Mouse (Mus musculus) adipocyte (in vitro differentiated cells): Measurements from ENCODE around the gene Rad51b.
A peak's percentile ranks its signal among the peaks of the same experiment; 100 is the strongest.

ENCODE experiments used
- DNase-seq: peaks from one replicate; pipeline ENCODE4 v3.0.0-alpha.2; 2016; ENCODE audit warnings: low spot score

Rad51b gene

DNA sequence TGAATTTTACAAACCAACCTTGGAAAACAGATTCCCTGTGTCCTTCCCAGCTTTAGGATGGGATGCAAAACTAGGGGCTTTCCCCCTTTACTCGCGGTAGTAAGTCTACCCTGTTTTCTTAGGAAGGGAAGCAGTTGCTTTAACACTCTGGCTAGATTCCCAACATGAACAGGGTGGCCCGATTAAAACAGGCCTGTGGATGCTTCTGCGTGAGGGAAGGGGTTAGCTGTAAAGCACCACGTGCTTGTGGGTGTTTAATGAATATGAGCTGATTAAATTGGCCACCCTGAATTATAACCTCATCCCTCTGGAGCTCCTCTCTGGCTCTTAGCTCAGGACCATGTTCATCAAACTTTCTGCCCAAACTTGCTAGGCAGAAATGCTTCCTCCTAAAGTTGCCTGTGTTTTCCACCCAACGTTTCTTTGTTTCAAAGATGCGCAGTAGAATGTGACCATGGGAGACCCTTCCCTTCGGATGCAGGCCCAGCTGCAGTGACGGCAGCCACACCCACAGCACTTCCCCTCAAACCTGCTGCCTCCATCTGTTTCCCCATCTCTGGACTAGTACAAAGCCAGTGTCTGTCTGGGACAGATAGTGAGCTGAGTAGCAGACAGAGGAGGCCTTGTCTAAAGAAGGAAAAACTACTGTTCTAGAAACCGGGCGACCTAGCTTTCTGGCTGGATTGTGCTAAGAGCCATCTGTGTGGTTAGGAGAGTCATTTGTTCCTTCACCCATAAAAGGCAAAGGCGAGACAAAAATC lies 435.5 kb downstream of the Rad51b start:
- no peak for DNase-seq

DNA sequence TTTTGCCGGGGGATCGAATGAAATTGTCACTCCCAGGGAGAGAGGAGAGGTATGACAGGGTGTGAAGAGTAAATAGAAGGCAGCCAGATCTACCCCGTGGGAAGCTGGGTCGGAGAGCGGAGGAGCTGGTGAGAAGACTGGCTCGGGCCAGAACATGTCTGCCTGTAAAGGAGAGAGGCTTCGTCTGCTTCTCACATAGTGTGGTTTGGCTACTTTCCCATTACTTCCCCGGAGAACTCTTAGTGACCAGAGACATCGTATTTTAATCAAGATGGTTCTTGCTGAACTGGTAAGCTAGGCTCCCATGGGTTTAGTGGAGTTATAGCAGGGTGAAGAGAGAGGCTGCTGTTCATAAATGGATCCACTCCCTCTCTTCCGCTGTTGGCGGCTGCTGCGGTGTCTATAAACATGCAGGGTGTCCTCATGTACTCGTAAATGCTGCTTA lies 438.3 kb downstream of the Rad51b start:
- peak; percentile 63 for DNase-seq

DNA sequence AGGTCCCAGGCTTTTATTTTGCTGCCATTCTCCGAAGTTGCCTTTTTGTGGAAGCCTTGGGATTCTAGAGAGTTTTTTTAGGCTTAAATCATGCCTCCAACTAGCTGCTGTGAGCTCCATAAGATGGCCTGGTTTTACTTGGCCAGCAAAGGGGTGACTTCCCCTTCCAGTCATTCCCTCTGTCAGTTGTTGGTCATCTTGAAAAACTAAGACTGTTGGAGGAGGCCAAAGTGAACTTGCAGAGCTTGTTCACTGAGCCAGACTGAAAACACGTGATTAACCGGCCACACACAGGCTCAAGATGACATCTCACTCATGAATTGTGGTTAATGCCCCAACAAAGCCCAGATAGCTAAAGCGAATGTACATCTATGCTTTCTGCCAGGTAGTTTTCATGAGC lies 438.8 kb downstream of the Rad51b start:
- DNase-seq: no peak

DNA sequence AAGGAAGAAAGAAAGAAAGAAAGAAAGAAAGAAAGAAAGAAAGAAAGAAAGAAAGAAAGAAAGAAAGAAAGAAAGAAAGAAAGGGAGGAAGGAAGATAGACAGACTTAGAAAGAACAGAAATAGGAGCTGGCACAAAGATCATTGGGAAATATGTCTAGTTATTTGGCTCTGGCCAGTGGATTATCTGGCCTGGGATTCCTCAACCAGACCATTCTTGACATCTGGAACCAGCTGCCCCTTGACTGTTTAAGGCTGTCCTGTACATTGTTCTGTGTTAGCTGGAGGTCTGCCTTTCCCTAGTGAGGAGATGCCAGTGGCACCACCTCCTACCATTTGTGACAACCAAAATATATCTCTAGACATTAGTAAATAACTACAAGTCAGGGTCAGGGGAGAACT lies 441.6 kb downstream of the Rad51b start:
- no peak for DNase-seq

DNA sequence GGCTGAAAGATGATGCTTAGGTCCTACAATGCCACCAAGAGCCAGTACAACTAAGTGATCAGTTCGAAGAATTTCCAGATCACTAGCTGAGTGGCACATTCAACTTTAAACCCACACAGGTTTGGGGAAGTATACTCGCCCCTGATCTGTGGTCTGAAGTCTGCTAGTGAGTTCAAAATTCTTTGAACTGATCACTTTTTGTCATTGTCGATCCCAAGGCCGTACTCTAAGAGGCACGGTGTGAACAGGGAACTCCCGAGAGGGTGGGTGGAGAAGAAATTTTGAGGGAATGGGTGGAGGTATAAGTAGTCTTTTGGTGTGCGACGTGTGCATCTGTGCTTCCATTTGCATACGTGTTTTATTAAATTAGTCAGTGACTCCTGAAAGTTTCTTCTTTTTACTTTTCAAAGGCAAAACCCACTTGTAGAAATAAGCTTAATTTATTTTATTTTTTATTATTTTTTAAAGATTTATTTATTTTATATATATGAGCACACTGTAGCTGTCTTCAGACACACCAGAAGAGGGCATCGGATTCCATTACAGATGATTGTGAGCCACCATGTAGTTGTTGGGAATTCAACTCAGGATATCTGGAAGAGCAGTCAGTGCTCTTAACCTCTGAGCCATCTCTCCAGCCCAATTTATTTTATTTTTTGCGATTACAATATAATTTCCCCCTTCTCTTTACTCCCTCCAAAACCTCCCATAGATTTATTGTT lies 443.0 kb downstream of the Rad51b start:
- no peak for DNase-seq

DNA sequence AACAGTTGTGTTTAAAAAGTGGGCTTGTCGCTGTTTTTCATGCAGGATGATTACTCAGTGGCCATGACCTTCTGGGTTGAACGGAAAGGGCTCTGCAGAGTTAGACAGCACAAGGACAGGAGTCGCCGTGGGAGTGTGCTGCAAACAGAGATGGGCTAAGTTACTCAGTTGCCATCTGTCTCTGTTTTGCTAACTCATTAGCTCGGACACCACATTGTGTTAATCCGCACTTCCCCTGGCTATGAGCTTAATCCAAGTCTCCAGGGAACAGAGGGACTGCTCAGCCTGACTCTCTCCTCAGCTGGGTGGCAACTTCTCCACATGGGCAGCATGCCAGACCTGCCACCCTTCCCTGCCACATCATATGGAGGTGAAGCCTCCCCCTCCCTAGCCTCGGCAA lies 445.1 kb downstream of the Rad51b start:
- no peak for DNase-seq

DNA sequence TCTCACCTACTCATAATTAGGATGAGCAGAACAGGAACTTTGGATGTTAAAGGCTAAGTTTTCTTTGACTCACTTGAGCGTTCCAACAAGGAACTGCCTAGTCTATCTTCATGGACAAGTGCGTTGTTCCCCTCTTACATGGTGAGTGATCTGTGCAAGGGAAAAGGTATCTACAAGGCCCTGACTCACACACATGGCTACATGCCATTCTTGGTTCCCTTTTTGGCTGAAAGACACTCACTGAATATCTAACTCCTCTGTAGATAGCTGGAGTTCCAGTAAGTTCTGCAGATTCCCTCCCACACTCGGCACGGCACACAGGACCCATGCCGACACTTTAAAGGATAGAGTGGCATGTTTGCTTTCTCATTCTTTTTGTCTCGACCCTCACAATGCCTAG lies 447.0 kb downstream of the Rad51b start:
- no peak for DNase-seq

DNA sequence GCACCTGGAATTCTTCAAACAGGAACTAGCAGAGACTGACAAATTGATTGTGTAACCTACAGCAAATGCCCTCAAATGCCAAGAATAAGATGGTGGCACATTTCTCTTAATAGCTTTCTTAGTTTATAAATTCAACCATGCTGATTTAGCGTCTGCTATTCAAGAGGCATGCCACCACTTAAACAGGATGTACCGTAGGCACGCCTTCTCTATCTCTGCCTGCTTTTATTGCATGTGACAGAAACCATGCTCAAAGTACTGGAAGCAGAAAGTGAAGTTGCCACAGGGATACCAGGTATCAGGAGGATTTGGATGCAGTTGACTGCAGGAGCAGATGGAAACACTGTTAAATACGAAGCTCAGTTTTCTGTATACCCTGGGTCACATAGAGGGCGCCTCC lies 448.1 kb downstream of the Rad51b start:
- no peak for DNase-seq

DNA sequence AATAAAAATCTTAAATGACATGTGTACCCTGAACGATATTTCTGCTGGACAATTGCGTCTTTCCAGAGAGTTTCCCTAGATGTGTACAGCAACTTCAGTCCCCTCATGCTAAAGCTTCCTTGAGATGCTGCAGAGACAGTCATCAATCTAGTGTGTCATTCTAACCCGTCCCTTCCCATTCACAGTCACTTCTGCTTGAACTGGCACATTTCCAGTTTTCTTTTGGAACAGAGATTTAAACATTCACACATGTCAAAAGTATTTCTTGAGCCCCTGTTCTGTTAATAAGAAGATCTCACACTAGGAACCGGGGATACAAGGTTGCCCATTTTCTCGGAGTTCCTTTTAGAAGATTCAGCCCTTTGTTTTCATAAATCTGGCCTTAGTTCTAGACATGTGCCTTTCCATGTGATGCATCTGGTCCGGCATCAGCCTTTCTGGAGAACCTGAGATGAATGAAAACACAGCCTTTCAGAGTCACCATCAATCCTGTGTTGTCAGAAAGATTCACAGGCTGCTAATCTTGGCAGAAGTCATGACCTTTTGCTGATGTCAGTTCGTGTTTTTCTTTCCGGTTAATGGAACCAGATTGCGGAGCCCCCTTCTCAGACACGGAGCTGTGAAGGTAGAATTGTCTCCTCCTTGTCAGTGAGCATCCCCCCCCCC lies 448.9 kb downstream of the Rad51b start:
- peak; percentile 35 for DNase-seq

DNA sequence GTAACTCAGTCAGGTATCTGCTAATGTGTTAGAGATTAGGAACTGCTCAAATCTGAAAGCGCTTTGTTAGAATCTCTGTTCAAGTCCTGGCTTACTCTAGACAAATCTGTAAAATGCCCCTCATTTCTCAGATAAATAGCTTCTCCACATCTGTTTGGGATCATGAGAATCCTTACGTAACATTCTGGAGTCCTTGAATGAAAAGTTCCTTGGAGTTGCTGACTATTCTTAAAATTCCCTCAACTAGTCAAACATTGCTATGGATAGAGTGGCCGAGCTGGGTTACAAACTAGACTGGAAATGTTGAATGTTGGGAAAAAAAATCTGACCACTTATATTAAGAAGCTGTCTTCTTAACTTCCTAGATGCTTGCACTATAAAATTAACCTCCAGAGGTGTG lies 450.5 kb downstream of the Rad51b start:
- no peak for DNase-seq

DNA sequence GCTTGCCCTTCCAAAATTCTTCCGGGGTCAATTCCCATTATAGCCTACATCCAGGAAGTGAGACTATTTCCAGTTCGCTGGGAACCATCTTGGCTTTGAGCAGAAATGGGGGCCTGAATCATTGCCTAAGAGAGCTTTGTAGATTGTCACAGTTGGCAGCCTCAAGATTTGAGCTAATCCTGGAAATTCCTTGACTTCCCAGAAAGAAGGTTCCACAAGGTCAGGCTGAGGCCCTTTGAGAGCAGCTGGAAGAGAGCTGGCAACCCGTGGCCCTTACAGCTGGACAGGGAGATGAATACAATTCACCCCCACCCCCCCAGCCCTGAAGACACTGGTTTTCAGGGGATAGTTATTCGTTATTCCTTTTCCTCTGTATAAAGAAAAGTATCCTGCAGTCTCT lies 451.8 kb downstream of the Rad51b start:
- peak; percentile 72 for DNase-seq

DNA sequence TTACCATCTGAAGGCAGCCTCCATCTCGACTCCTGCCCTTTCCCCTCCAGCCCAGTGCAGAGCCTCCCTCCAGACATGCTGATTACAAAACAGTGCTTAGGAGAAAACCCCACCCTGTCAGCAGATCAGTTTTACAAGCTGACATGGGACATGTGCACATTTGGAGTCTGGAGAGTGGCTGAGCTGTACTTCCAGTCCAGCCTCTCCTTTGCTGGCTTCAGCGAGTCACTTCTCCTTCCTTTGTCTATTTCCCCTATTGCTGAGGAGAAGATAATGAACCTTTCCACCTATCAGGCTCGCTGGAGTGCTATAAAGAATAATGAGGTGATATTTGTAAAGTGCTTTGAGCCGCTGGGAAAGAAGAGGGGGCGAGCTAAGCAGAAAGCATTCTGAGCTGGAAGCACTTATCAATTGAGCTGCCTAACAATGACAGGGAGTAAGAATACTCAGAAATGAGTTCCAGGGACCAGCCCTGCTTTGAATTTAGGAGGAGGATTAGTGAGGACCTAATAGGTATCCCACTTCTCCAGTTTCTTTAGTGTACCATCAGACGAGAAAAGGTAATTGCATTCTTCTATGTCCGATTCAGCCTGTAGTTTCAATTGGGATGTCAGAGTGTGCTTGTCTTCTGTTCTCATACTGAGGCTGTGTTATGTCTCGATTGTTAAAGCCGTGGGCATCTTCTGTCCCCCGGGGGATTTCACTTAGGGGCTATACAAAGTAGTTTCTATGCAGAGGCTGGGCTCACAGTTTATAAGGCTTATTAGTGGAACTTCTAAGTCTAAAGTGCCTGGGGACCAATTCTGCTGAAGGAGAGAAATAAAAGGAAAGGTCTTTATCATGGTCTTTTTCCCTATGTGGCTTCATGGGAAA lies 453.4 kb downstream of the Rad51b start:
- peak; percentile 73 for DNase-seq

DNA sequence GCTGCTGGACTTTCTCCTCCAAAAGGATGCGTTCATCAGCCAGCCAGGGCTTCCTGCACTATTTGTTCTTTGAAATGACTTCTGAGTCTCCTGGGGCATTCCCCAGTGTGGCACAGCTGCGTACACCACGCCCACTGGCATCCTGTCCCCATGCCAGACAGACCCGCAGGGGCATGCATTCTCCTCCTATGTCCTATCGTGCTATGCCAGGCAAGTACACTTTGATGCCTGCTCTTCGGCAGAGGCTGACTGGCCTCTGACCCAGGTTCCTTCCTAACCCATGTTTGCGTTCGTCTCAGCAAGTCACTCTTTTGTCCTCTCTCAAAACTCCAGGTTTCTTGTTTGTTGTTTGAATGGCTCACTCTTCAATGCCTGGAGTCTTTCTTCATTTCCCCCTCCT lies 454.7 kb downstream of the Rad51b start:
- no peak for DNase-seq

DNA sequence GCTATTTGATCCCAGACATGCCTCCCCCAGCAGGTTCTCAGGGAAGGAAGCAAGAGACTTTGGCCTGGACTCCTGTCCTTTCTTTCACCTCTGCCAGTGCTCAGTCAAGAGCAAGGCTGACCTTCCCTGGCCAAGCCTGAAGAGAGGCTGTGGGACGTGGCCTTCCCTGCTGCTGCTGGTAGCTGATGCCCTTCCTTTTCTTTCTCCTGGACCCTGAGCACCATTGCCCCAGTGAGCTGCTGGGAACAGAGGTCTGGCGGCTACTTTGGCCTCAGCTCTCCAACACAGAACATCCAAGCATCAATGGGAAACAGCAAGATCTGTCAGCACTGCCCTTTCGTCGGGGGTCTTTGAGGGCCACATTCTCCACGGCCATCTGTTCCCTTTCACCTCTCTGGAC lies 455.1 kb downstream of the Rad51b start:
- no peak for DNase-seq

DNA sequence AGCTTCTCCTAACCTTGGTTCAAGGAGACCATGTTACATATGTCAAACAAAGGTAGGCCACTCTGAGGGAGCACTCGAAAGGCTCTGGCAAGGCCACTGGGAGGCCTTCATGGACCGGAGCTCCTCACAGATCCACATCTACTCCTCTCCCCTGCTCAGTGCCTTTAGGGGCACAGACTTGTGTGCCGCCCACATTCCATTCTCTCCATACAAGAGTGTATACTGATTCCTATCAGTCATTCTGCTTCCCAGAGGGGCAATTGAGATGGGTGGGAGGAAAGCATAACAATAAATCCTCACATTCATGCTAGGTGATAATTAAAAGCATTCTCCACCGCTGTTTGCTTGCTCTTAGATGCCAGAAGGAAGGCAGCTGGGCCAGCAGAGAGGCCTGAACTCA lies 458.5 kb downstream of the Rad51b start:
- DNase-seq: no peak

DNA sequence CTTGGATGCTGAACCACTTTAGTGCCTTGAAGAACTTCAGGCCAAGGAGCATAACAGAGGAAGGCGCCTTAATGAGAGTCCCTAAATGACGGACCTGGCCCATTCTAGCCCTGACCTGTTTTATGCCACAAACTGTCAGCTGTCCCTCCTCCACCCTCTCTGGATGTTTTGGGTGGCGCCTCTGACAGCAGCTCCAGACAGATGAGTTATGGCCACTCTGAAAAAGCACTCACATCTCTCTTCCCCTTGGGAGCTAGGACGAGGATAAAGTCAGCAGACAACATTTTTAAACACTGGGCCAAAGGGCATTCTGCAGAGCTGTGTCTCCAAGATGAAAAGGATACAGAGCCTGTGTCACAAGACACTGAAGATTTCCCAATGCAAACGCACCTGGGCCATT lies 459.3 kb downstream of the Rad51b start:
- DNase-seq: peak; percentile 65

DNA sequence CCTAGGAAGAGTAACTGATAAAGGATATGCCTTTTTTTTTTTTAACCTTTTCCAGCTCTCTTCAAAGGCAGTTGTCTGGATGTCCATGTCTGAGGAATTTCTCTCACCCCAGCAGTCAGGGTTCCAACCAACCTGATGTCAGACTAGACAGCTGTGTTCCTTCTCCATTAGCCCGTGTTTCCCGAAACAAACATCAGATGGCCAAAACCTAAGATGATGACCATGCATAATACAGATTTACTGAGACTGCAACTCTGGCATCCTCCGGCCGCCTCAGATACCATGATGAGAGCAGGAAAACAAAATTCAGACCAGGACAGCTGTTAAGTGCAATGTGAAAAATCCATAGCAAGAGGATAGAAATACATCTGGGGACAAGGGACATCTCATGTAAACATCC lies 460.7 kb downstream of the Rad51b start:
- DNase-seq: no peak

DNA sequence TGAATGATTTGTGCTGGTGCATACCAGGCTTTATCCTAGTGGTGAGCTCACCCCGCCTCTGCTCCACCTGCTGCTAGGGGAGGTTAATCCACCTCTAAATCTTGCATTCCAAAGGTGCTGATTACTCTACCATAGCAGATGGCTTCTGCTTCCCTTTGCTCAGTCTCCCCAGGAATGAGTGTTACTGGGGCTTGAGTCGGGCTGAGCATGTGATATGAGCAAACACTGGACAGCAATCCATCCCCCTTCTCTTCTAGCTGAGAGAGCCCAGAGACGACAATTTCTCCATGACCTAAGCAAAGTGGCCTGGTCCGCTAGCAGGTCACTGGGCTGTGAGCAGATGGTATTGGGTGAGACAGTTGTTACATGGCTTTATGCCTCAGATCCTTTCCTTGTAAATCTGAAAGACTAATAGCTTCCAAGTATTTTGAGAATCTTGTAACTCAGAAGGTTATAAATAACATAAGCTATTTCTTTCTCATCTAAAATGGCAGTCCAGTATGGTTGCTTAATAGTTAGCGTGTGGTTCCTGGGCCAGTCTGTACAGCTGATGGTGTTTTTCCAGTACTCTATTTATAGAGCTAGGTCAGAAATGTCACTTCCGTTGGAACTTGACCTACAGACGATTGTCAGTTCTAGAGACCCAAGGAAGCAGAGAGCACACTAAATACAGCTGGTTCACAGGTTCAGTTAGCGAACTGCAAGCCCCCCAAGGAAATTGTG lies 462.3 kb downstream of the Rad51b start:
- DNase-seq: no peak

DNA sequence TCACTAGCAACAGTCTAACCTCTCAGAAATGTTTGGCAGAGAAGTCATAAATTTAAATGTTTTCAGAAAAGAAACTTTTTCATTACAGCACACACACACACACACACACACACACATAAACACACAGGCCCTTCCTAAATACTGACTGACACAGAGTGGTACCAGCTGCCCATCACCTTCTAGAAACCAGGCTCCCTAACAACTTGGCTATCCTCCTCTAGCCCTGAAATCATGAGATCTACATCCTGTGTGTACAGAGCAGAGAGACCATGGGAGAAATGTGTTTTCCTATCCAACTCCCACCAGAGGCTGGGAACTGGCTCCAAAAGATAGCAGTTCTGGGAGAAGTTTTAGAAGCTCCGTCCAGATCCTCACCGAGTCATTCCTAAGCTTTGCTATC lies 464.1 kb downstream of the Rad51b start:
- no peak for DNase-seq

DNA sequence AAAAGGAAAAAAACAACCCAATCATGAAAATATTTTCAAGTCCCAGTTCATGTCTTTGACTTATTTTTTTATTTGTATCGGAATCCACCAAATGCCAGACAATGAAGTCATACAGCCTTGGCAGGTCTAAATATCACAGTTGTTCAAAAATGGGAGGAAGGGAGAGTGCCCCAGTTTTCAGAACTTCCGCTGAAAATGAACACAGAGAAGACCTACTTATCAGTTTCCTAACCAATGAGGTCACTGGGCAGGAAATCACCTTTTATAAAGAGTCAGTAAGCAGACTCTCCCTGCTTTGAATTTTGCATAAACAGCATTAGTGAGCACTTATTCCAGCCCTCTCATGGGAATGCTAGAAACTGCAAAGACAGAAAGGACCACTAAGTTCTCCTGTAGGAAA lies 465.0 kb downstream of the Rad51b start:
- DNase-seq: no peak

DNA sequence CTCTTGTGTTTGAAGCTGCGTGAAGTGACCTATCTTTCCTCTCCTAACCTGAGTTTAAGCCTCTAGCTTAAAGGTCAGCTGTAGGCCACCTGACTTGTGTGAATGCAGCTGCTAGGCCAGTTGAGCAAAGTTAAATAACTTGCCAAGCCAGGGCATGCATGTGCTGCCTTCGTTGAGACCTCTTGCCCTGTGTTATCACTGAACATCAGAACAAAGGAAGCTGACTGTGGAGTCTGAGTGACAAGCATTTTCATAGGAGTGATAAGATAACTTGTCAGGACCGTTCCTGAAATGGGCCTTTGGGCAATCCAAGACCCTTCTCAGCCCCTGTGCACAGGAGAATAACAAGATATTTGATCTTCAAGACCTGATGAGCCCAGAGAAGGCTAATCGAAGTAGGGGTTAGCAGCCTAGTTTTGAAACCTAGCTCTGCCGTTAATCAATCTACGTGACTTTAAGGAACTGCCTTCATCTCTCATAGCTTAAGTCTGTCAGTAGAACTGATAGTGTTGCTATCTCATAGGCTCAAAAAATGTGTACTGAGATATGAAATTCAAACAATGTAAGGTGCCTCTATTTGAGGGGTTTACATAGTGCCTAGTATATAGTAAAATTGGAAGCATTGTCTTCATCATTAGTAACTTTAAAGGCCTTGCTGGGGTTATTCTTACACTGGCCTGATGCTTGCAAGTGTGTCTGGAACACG lies 465.6 kb downstream of the Rad51b start:
- no peak for DNase-seq
